Mouse (Mus musculus) erythroblast, embryonic 14.5 days (primary cell): ENCODE data around the gene Ccl22.

ENCODE experiments used
- GATA1 ChIP-seq: IDR thresholded peaks from 2 replicates; pipeline ENCODE4 v1.6.1; 2012; ENCODE audit warnings: low read length, inconsistent platforms, mixed read lengths
- TAL1 ChIP-seq: IDR thresholded peaks from 3 replicates; pipeline ENCODE4 v1.6.1; 2012; ENCODE audit warnings: low read length, inconsistent platforms, mixed read lengths

GRCm38 (mm10) chr8:94745476-94746184 lies at the start of gene Ccl22:
- TF ChIP-seq TAL1, result no peak
- TF ChIP-seq GATA1, result no peak
